Mouse (Mus musculus) neutrophil, adult 5-6 weeks (primary cell): ENCODE measurements around the gene Zfp13. TPM values are rescaled to one million over a fixed set of nuclear protein-coding genes. Genes with fewer than 3 reads are reported as not detected.
"Not testable (repeated sequence)": the region's sequence is repeated elsewhere in the genome, so short reads cannot be mapped to it uniquely, and the experiment has no call there.

Experiments used
- ATAC-seq: fragments of 151-379, 151-347 bp; 2 replicates; pipeline ENCODE4 v1.8.0; 2017; ENCODE audit warnings: mild to moderate bottlenecking, moderate TSS enrichment; ENCODE audit not compliant: insufficient number of reproducible peaks, poor library complexity, low FRiP score, severe bottlenecking; ENCODE audit errors: extremely low read depth
- total RNA-seq: library from RNA; stranded (forward); fragments of 200-1000 nt; gene quantifications from 2 replicates; pipeline ENCODE4 v1.2.3, GENCODE M21; 2017

The Zfp13 gene
- total RNA-seq, 1 experiment from 2014 or later = not detected

GRCm38 (mm10) chr17:23595139-23595538 is 4.1 kb downstream of the Zfp13 start:
- ATAC-seq = not testable (repeated sequence)

- no peak for ATAC-seq
Measured at GRCm38 (mm10) chr17:23592926-23593300, 6.4 kb downstream of the Zfp13 start.

GRCm38 (mm10) chr17:23592208-23592925 is 6.9 kb downstream of the Zfp13 start:
- peak; percentile 85; the same call in 1 of the 2 replicates for ATAC-seq

- no peak for ATAC-seq
Measured at GRCm38 (mm10) chr17:23587253-23587652, 12.0 kb downstream of the Zfp13 start.

GRCm38 (mm10) chr17:23585721-23586491 is 13.4 kb downstream of the Zfp13 start:
- no peak for ATAC-seq

GRCm38 (mm10) chr17:23584786-23585185 is 14.5 kb downstream of the Zfp13 start:
- ATAC-seq = no peak

GRCm38 (mm10) chr17:23575951-23576552 is 23.2 kb downstream of the Zfp13 start:
- ATAC-seq = no peak

GRCm38 (mm10) chr17:23574130-23574529 is 25.2 kb downstream of the Zfp13 start:
- no peak for ATAC-seq

GRCm38 (mm10) chr17:23572059-23572458 is 27.2 kb downstream of the Zfp13 start:
- ATAC-seq = no peak

- ATAC-seq = no peak
Measured at GRCm38 (mm10) chr17:23571084-23571483, 28.2 kb downstream of the Zfp13 start.

GRCm38 (mm10) chr17:23570017-23570416 is 29.3 kb downstream of the Zfp13 start:
- peak; percentile 86 for ATAC-seq

GRCm38 (mm10) chr17:23568370-23568769 is 30.9 kb downstream of the Zfp13 start:
- ATAC-seq = no peak

- no peak; the same call in 1 of the 2 replicates for ATAC-seq
Measured at GRCm38 (mm10) chr17:23566787-23567186, 32.5 kb downstream of the Zfp13 start.

- no peak for ATAC-seq
Measured at GRCm38 (mm10) chr17:23564368-23564715, 34.9 kb downstream of the Zfp13 start.

- ATAC-seq = peak; percentile 85
Measured at GRCm38 (mm10) chr17:23563595-23564367, 35.5 kb downstream of the Zfp13 start, which contains the start of gene Zfp213. TSS of gene Zfp213 (minus strand) at chr17:23564238.

- ATAC-seq = no peak
Measured at GRCm38 (mm10) chr17:23559767-23560166, 39.5 kb downstream of the Zfp13 start.

GRCm38 (mm10) chr17:23555243-23555916 is 43.9 kb downstream of the Zfp13 start:
- ATAC-seq = no peak

GRCm38 (mm10) chr17:23554321-23554720 is 45.0 kb downstream of the Zfp13 start:
- ATAC-seq = no peak
